Mouse (Mus musculus): ENCODE measurements around the gene Traf1.

Gene Traf1

DNA sequence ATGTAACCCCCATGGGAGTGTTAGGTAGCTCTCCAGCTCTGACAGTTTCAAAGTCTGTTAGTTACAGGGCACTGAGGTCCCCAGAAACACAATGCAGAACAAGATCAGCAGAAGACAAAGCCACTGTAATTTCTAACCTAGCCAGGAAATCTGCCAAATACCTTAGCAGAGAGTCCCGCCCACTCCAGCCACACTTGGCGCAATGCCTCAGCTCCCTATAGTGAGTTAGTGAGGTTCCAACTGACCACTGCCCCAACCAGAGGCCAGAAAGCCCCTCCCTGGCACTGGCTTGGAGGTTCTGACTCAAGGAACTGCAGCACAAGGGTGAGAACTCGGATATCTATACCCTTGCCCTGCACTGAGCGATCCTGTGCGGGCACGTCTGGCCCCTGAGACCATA, 58.8 kb downstream of the Traf1 start:
- in situ Hi-C loops (cut with MboI): loop anchor here (5.0 kb wide), 1 partner anchor 65 kb away; no protein-coding TSS in a partner anchor

DNA sequence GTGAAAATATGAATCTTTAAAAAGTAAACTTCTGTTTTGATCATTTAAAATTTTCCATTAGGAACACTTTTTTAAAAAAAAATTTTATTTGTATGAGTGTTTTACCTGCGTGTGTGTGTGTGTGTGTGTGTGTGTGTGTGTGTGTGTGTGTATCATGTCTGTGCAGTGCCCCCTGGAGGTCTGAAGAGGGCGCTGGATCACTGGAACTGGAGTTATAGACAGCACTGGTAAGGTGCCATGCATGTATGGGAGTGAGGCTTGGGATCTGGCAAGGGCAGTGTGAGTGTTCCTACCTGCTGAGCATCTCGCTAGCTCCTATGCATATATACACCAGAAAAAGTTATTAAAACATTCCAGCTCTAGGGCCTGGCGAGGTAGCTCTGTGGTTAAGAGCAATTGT, 59.8 kb downstream of the Traf1 start:
- in situ Hi-C loops (cut with MboI): loop anchor here (5.0 kb wide), 1 partner anchor 66 kb away; no protein-coding TSS in a partner anchor

DNA sequence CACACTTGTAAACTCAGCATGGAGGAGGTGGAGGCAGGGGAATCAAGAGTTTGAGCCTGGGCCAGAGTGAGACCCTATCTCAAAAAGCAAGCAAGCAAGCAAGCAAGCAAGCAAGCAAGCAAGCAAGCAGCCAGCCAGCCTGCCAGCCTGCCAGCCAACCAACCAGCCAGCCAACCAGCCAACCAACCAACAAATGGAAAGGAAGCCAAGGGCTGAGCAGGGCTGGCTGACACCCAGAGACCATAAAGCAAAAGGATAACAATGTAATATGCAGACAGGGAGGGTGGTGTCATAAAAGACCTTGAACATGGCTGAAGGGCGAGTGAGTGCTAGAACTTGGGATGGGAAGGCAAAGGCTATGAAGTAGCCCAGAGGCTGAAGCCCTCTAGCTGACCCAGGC, 61.2 kb downstream of the Traf1 start:
- in situ Hi-C loops (cut with MboI): loop anchor here (5.0 kb wide), 1 partner anchor 67 kb away; no protein-coding TSS in a partner anchor

DNA sequence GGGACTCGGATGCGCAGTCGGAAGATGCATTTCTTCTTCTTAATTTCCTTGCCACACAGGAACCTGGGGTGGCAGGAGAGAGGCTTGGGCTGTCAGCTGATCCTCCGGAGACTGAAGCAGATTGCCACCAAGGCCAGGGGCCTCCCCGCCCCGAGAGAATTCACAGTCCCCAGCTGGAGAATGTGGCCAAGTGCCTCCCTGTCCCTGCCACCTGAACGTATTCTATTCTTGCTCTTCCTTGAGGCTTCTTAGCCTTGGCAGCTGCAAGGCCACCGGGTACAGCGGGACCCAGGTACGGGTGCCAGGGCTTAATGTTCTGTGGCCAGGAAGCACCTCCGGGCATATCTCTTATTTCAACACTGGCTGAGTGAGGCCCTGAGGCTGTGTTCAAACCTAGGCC, 61.9 kb downstream of the Traf1 start:
- in situ Hi-C loops (cut with MboI): loop anchor here (5.0 kb wide), 1 partner anchor 68 kb away; no protein-coding TSS in a partner anchor

DNA sequence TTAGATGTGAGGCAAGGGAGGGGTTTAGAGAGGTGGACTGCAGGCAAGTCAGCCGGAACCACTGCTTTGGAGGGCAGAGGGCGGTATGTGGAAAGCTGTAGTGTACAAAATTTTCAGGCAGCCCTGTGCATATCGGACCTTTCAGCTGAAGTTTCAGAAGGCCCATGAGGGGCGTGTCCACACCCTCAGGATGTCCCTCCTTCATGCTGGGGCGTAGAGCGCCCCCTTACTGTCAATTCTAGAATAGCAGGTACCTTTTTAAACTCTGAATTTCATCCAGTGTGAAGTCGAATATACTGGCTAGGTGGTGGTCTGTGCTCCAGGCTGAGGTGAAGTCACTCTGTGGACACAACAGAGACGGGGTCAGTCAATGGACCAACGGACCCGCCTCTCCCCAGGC, 63.8 kb downstream of the Traf1 start:
- in situ Hi-C loops (cut with MboI): no loop called here

DNA sequence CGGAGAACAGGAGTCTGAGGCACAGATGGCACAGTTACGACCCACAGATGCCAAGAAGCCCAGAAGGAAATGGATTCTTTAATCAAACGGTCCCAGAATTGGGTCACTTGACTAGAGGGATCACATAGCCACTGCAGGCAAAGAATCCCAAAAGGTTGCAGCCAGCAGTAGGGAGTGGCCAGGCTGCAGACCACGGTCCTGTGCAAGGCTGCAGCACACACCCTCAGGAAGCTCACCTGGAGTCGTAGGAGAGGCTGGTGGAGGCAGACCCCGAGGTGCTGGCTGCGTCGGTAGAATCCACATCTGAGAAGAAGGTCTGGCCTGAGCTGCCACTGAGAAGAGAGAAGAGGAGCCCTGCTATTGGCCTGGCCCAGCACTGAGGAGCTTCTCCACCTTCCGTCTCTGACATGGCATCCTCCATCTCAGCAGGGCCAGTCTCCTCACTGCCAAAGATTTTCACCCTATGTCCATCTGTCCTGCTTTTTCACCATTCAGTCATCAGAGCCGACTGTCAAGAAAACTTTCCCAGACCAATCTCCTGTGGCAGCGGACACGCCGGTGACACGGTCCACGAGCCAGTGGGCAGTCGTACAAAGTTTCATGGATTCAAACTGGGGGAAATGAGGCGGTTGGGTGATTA, 64.6 kb downstream of the Traf1 start:
- in situ Hi-C loops (cut with MboI): no loop called here

DNA sequence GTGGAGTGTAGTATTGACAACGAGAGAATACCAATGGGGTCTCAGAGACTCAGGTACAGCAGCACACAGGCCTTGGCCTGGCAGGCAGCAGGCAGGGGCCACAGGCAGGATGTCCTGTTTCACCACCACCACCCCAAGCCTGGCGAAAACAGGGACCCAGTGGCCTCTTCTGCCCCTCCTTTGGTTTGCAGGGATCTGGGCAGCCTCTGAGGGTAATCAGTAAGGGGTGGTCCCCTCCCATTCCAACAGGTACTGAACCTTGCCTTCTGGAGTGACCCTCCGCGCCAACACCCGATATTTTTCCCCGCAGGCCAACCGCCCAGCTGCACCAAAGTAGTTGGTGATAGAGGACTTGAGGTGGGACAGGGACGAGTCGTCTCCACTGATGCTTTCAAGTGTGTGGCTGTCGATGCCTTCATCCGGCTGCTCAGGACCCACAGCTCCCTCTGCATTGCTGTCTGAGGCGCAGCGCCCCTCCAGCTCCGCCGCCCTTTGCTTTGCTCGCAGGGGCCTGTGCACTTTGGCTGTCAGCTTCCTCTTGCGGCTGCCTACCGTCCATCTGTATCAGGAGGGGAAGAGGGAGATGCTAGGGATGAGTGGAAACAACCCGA, 66.0 kb downstream of the Traf1 start:
- in situ Hi-C loops (cut with MboI): no loop called here

DNA sequence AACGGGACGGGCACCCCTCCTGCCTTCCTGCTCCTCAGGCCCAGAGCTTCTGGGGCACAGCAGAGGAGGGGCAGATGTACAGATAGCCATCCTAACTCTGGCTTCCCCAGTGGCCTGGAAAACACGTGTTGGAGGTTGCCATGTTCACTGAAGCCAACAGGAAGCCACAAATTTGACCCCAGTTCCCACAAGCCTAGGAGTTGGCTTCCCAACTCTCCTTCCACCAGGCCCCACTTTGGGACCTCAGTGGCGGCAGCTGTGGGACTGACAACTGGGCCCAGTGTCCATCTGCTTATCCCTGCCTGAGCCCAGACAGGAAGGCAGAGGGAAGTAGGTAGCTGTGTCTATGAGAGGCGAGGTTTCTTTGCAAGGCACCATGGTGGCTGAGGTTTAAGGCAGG, 67.6 kb downstream of the Traf1 start:
- in situ Hi-C loops (cut with MboI): no loop called here
